Mouse (Mus musculus) heart, adult 2 months (tissue): ENCODE measurements around the gene Gdpgp1. TPM values are rescaled to one million over a fixed set of nuclear protein-coding genes. Genes with fewer than 3 reads are reported as not detected.

ENCODE experiments used
- DNase-seq, 2 experiments: peaks; one replicate each; pipeline ENCODE4 v3.0.0; 2021
- H3K27ac ChIP-seq: fragments of 200-600 bp; 2 replicates; pipeline ENCODE4 v1.8.1; 2022
- H3K27me3 ChIP-seq: fragments of 200-500 bp; 2 replicates; pipeline ENCODE4 v1.6.1; 2012; ENCODE audit warnings: mild to moderate bottlenecking, low read length, inconsistent platforms, mixed read lengths; ENCODE audit not compliant: control insufficient read depth, insufficient read depth
- H3K36me3 ChIP-seq: fragments of 200-500 bp; 2 replicates; pipeline ENCODE4 v1.6.1; 2012; ENCODE audit warnings: low read length, inconsistent platforms; ENCODE audit not compliant: control insufficient read depth, insufficient read depth
- H3K4me1 ChIP-seq: fragments of 200-500 bp; 2 replicates; pipeline ENCODE4 v1.6.1; 2011; ENCODE audit warnings: low read length; ENCODE audit not compliant: control insufficient read depth, insufficient read depth
- H3K4me3 ChIP-seq: fragments of 200-600 bp; 2 replicates; pipeline ENCODE4 v1.8.1; 2022
- H3K79me2 ChIP-seq: fragments of 200-500 bp; replicated peaks from 2 replicates; pipeline ENCODE4 v1.6.1; 2012; ENCODE audit warnings: mild to moderate bottlenecking, inconsistent platforms, low read length, moderate library complexity, mixed read lengths; ENCODE audit not compliant: control insufficient read depth, insufficient read depth
- H3K9ac ChIP-seq: fragments of 200-500 bp; 2 replicates; pipeline ENCODE4 v1.6.1; 2012; ENCODE audit warnings: low read depth, mild to moderate bottlenecking, control low read depth, inconsistent platforms, low read length, mixed read lengths
- CTCF ChIP-seq: fragments of 200-600 bp; IDR thresholded peaks from 2 replicates; pipeline ENCODE4 v1.8.1; 2022; ENCODE audit warnings: antibody characterized with exemption, mild to moderate bottlenecking, moderate library complexity
- EP300 ChIP-seq: fragments of 200-500 bp; IDR thresholded peaks from 2 replicates; pipeline ENCODE4 v1.6.1; 2011; ENCODE audit warnings: low read depth, low read length, control low read depth; ENCODE audit not compliant: insufficient read depth
- POLR2A ChIP-seq: fragments of 200-500 bp; IDR thresholded peaks from 2 replicates; pipeline ENCODE4 v1.6.1; 2011; ENCODE audit warnings: mild to moderate bottlenecking, low read depth, low read length, control low read depth; ENCODE audit not compliant: insufficient read depth
- WGBS: fragments of 180-500 bp; shearing (Covaris S2); methylation state at CpG from one replicate; pipeline ENCODE4 v1.1.7; 2018; 5-methylcytosine and 5-hydroxymethylcytosine counted together
- intact Hi-C: fragments of 180-260 bp; cut with DNase I; formaldehyde crosslinking; loops from one replicate; pipeline ENCODE4 v1.15.1; 2025
- polyA plus RNA-seq: library from polyadenylated mRNA; depleted of rRNA; stranded (reverse); fragments of >200 nt; gene quantifications from 2 replicates; pipeline ENCODE4 v1.2.3, GENCODE M21; 2012
- total RNA-seq, 2 experiments: library from RNA; stranded (reverse); gene quantifications; 2 replicates each; pipeline ENCODE4 v1.2.3; 2021

Gene Gdpgp1
- total and polyA plus RNA-seq, 3 experiments, result 1.4 to 2.2 (median 1.5) TPM

- 88% methylated on average over 10 of the region's 10 CpGs for WGBS
- TF ChIP-seq CTCF (no peak), POLR2A (no peak), EP300 (no peak)
These were observed 5.9 kb downstream of the Gdpgp1 start for GRCm38 (mm10) chr7:80238542-80238941.

DNA sequence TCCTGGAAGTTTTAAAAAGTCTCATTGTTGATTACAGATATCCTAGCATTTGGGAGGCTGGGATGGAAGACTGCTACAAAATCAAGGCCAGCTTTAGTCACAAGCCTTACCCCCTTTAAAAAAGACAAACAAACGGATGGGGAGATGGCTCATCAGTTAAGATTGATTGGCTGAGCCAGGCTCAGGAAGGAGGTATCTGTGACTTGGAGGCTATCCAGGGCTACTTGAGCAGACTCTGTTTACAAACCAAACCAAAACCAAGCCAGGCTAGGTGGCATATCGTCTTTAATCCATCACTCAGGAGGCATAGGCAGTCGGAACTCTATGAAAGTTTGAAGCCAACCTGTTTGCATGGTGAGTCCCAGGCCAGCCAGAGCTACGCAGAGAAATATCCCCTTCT lies 9.0 kb downstream of the Gdpgp1 start:
- no peak overlapping the region for H3K4me3 ChIP-seq
- WGBS, result 79% methylated on average over 4 of the region's 4 CpGs
- DNase-seq, result no peak
- no peak overlapping the region for H3K27ac ChIP-seq
- H3K36me3 ChIP-seq, result no peaks in the 10 kb centered on the region
- no peaks in the 10 kb centered on the region for H3K27me3 ChIP-seq
- TF ChIP-seq EP300 (no peak), CTCF (no peak), POLR2A (no peak)
- H3K9ac ChIP-seq, result no peak overlapping the region
- no peaks in the 10 kb centered on the region for H3K4me1 ChIP-seq
- intact Hi-C loops, result no loop called here
- no peaks in the 10 kb centered on the region for H3K79me2 ChIP-seq

More at GRCm38 (mm10) chr7:80238542-80238941, 5.9 kb downstream of the Gdpgp1 start:
- no peaks in the 10 kb centered on the region for H3K36me3 ChIP-seq
- no peaks in the 10 kb centered on the region for H3K27me3 ChIP-seq
- H3K4me3 ChIP-seq, result no peak overlapping the region
- no peaks in the 10 kb centered on the region; the same call in 1 of the 2 replicates for H3K79me2 ChIP-seq
- no peak overlapping the region for H3K9ac ChIP-seq
- no peak overlapping the region for H3K27ac ChIP-seq
- no peak for DNase-seq
- intact Hi-C loops, result no loop called here
- H3K4me1 ChIP-seq, result peaks cover 2% of the 10 kb centered on the region; the same call in 1 of the 2 replicates

DNA sequence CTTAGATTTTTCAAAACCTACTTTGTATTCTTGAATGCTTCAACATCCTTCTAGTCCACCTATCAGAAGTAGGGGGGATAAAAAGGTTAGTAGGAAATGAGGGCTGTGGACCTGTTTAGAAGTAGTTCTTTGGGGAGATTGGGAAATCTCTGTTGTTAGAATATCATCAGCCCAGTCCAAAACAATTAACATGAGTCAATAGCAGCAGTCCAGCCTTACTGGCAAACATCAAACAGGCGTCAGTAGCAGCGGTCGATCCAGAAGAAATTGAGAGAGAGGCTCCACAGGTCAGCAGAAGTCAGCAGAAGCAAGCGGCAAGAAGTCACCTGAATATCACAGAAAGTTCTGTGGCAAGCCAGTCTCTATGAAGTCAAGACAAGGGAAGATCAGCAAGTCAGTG lies 12.2 kb downstream of the Gdpgp1 start:
- no peak for DNase-seq
- no peak overlapping the region for H3K9ac ChIP-seq
- no peak overlapping the region for H3K4me3 ChIP-seq
- 88% methylated on average over 4 of the region's 4 CpGs for WGBS
- no peaks in the 10 kb centered on the region for H3K4me1 ChIP-seq
- intact Hi-C loops, result no loop called here
- no peak overlapping the region for H3K27ac ChIP-seq
- no peaks in the 10 kb centered on the region for H3K79me2 ChIP-seq
- no peak for TF ChIP-seq CTCF
- TF ChIP-seq POLR2A, result no peak
- no peak for TF ChIP-seq EP300
- no peaks in the 10 kb centered on the region for H3K27me3 ChIP-seq
- no peaks in the 10 kb centered on the region for H3K36me3 ChIP-seq

DNA sequence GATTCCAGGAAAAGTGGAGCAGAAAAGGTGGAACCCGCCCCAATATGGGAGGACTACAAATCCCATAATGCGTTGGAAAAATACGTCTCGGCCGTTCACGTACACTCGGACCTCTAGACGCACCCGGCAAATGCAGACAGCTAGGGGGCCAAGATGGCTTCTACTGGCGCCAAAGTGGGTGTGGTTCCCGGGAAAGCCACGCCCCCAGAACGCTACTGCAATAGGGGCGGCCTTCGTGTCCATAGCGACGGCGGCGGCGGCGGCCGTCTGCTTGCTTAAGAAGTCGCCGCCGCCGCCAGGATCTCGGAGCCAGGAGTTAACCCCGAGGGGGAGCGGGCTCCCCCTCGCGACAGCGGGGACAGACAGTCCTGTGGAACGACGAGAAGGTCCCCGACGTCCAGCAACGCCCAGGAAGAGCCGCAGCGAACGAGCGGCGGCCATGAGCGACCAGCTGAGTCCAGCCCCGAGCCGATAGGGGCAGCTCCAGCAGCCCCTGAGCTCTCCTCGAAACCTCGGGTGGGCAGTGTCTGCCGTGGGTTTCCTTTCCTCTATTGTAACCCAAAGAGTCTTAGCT lies 13.6 kb downstream of the Gdpgp1 start, which contains the start of gene Ttll13:
TSS of gene Ttll13 (plus strand) at position 229 of the 574 bp plus-strand sequence.
- intact Hi-C loops, result loop anchor here (2.0 kb wide), 2 partner anchors 13 to 17 kb away; partner anchors contain the start of genes Cib1 and Gdpgp1

GRCm38 (mm10) chr7:80246859-80247258 lies 14.2 kb downstream of the Gdpgp1 start:
- no peaks in the 10 kb centered on the region for H3K36me3 ChIP-seq
- DNase-seq, result no peak
- H3K27ac ChIP-seq, result peak overlapping the region; percentile 78; the same call in 1 of the 2 replicates
- intact Hi-C loops, result loop anchor here (2.0 kb wide), 2 partner anchors 14 to 16 kb away; partner anchors contain the start of genes Cib1 and Gdpgp1
- H3K79me2 ChIP-seq, result no peaks in the 10 kb centered on the region
- H3K27me3 ChIP-seq, result no peaks in the 10 kb centered on the region; the same call in 1 of the 2 replicates
- H3K4me3 ChIP-seq, result peak overlapping the region; percentile 89; the same call in 1 of the 2 replicates
- no peak for TF ChIP-seq POLR2A
- H3K9ac ChIP-seq, result no peak overlapping the region
- no peaks in the 10 kb centered on the region for H3K4me1 ChIP-seq
- 21% methylated on average over 7 of the region's 7 CpGs for WGBS

More for the DNA sequence above, 13.6 kb downstream of the Gdpgp1 start, which contains the start of gene Ttll13:
- Histone ChIP-seq H3K36me3 (no peaks in the 10 kb centered on the region), H3K79me2 (no peaks in the 10 kb centered on the region), H3K27ac (peak within 1 kb of the TSS; percentile 78), H3K4me1 (no peaks in the 10 kb centered on the region), H3K9ac (peak within 1 kb of the TSS; percentile 65), H3K27me3 (no peaks in the 10 kb centered on the region; the same call in 1 of the 2 replicates), H3K4me3 (peak within 1 kb of the TSS; percentile 89)
- DNase-seq, result peak; percentile 94 to 97
- WGBS, result under 1% methylated on average over 48 of the region's 48 CpGs
- TF ChIP-seq EP300 (peak; percentile 61; the same call in 1 of the 2 replicates), POLR2A (0 out of 2 replicates have a peak, but pooled peaks have one; percentile 26), CTCF (peak; percentile 68)

DNA sequence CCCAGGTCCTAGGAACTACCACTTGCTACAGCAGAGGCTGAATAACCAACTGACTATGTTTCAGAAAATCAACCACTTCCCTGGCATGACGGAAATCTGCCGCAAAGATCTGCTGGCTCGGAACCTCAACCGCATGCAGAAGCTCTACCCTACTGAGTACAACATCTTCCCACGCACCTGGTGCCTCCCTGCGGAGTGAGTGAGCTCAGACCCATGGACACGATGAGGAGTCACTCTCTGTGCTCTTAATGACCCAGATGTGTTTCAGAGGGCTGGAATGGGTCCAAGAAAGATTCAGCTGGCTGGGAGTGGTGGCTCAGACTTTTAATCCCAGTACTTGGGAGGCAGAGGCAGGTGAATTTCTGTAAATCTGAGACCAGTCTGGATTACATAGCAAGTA lies 19.8 kb downstream of the Gdpgp1 start:
- H3K4me1 ChIP-seq, result no peaks in the 10 kb centered on the region
- no peaks in the 10 kb centered on the region for H3K36me3 ChIP-seq
- intact Hi-C loops, result no loop called here
- no peaks in the 10 kb centered on the region; the same call in 1 of the 2 replicates for H3K27me3 ChIP-seq
- no peak overlapping the region for H3K9ac ChIP-seq
- H3K79me2 ChIP-seq, result no peaks in the 10 kb centered on the region
- no peak overlapping the region for H3K27ac ChIP-seq
- TF ChIP-seq POLR2A (no peak), EP300 (no peak)
- WGBS, result 75% methylated on average over 7 of the region's 7 CpGs
- no peak for DNase-seq
- H3K4me3 ChIP-seq, result no peak overlapping the region
